Mouse (Mus musculus) B cell, adult 62 days (primary cell): ENCODE data around the gene Gm20489. TPM values are rescaled to one million over a fixed set of nuclear protein-coding genes. Genes with fewer than 3 reads are reported as not detected.

Experiments used
- total RNA-seq: library from RNA; stranded (reverse); gene quantifications from 4 replicates; pipeline ENCODE4 v1.2.4, GENCODE M21; 2023

The Gm20489 gene
- total RNA-seq, result not detected in 4 replicates

DNA sequence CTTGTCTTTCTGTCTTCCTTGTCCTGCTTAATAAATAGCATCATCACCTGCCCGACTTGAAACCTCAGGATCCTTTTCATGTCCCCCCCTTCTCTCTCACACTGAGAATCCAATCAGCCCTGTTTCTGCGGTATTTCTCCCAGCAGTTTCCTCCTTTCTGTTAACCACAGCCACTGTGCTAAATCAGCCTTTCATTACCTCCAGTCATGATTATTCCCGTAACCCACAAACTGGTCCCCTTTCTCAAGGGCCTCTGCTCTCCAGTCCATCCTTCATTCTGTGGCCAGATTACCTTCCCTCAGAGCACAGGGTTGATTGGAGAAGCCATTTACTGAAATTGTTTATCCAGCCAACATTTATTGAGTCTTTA is at the start of gene Gm20489:
Gene Gm20489 (minus strand): TSS at position 269 of the 370 bp plus-strand sequence.

DNA sequence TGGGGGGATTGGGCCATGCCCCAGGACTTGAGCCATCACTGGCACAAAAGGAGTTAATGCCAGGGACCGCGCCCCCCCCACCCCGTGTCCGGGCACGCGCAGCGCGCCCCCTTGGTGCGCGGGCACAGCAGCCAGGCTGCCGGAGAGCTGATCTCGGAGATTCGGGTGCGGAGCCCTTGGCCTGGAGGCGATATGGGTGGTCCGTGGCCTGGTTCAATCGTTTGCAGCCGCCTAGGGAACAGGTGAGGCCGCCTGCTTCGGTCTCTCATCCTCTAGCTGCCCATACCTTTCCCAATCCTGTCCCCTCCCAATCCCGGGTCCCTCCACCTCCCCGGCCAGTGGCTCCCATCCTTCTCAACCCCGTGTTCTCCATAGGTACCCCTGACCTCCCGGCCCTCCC is 30.2 kb upstream of the Gm20489 start, which contains the start of gene Nlgn3:
Gene Nlgn3 (plus strand): TSS at position 114 of the 400 bp plus-strand sequence.

DNA sequence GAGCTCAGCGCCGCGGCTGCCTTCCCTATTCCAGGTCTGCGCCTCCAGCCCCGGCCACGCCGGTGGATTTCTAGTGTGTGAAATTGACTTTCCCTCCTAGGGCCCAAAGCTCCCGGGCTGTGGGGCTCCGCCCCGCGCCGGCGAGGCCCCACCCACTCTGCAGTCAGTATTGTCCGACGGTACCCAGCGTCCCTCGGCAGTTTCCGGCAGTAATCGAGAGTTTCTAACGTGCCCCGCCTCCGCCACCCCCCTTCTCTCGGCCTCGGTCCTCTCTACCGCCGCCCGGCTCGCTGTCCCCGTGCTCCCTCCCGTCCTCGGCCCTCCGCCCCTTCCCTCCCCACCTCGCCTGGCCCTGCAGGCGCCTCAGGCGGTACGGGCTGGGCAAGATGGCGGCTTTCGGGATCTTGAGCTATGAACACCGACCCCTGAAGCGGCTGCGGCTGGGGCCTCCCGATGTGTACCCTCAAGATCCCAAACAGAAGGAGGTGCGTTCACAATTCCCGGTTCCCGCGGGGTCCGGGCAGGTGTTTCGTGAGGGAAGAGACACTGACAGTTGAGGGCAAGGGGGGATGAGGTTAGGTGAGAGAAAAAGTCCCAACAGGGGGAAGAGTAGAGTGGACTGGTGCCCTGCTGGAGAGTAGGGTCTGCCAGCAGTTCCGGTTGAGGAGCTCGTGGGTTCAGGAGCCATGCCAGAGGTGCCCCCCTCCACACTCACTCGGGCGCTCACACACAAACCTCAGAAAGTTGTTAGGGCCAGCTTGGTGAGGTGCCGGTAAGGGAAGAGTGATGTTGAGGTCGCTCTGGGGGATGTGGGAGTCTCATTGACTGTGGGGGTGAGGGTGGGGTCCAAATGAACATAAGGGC is 5.3 kb upstream of the Gm20489 start, which contains the start of gene Med12:
Gene Med12 (plus strand): TSS at position 156 of the 864 bp plus-strand sequence.

DNA sequence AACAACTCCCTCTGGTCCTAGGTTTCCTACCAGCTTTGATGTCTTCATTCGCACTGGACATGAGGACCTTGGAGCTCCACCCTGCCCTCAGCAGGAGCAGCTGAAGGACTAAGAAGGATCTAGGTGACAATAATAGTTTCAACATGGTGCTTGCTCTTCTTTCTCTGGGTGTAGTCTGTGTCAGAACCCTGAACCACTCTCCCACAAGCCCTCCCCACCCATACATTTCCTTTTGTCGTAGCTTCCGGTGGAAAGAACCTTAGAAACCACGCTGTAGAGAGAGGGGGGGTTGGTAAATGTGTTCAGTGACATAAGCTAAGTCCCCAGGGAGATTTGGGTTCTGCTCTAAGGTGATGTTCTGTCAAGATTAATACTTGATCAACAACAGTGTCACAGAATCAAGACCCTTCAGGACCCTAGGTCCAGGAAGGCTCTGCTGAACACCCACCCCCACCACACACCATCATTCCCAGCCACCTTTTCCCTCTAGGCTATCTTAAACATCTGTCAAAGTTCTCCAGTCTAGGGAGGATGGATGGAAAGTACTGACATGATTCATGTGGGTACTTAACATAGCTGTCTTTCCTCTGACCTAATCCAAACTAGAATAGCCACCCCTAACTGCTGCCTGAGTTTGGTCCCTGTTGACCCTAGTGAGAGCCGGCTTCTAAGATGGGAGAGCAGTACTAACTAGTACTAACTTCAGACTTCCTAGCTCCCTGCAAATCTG is 633 bp downstream of the Gm20489 start, which contains the start of gene Il2rg:
Gene Il2rg (minus strand): TSS at position 231 of the 730 bp plus-strand sequence.

DNA sequence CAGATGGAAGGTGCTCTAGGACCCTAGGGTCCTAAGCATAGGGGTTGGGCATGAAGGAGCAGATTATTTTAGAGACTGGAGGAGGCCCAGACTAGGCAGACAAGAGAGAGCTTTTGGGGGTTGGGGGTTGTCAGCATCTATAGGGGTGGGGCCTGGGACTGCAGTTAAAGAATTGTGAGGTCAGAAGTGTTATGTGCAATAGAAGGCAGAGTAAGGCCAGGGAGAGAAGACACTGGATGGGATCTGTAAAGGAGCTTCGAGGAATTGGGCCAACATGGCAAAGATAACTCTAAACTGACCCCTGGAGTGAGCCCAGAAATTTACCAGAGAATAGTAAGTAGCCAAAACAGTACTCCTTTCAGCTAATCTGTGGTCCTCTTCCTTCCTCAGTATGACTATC is 4.9 kb downstream of the Gm20489 start, which contains the start of gene Gm614:
Gene Gm614 (minus strand): TSS at position 101 of the 400 bp plus-strand sequence.

DNA sequence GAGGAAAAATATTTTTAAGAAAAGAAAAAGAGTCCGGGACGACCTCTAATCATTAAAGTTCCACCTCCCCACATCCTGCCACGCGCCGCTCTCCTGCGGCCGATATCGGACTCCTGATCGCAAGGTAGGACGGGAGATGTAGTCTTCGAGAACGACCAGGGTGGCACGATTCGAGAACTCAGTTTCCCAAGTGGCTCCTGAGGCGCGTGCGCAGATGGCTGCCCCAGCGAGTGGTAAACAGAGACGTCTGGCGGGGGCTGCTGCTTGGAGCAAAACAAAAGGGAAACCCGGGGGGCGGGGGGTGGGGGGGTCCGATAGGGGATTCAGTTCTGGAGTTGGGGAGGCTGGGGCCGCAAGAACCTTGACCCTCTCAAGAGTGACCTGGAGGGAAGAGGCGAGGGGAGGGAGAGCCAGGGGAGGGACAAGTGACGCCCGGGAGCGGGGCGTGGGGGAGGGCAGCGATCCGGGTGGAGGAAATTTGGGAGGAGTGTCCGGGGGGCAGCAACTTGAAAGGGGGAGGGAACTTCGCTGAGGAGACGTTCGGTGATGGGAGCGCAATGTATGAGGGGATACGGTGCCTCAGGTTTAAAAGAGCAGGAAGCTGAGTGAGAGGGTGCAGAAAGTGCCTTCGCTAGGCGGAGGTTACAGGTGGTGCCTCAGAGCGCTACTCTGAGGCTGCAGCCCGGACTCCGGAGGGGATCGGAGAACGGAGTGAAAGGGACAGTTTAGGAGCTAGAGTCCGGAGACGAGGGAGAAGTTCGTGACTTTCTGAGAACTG is 14.7 kb downstream of the Gm20489 start, which contains the start of gene Foxo4:
Gene Foxo4 (plus strand): TSS at position 577 of the 778 bp plus-strand sequence.

DNA sequence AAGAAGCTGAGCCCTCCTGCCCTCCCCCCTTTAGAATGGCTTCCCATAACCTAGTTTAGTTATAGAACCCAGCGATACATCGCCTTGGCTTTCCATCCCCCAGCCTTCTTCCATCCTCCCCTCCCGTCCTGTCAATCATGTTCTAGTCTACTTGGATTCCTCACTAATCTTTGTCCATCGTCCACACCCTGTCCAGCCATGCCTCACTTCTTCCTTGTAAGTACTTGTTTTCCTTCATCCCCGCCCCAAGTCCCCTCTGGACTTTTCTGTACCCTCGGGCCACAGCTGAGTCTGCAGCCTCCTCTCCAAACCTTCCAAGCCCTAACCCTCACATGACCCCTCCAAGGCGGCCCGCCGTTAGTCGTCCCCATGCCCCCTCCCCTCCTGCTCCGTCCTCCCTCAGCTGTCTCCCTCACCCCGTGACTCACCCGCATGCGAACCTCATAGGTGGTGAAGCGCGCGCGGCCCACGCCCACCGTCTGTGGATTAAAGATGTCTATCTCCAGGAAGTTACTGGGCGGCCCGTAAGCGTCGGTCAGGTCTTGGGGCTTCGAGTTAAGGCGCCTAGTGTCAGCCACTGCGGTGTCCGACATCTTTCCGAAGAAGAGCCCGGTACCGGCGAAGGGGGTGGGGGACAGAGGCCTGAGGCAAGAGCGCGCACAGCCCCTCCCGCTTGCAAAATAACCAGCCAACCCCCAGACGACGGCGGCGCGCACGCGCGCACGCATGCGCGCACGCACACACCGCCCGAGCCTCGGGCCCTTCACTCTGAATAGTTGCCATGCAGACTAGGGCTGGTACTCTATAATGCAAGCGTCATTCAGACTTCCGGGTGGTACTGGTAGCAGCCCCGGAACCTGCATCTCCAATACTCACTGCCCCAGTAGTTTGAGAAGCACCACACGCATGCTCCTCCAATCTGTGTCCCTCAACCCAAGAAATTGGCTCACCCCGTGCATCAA is 46.7 kb downstream of the Gm20489 start, which contains the start of gene Snx12:
Gene Snx12 (minus strand): TSS at position 730 of the 962 bp plus-strand sequence.

Other genes with a start within 250 kb of the Gm20489 start
- 0.18 TPM in 1 of 4 replicates, not detected in the others for gene Tex11, start 209.4 kb downstream of the Gm20489 start, total RNA-seq
- 0.43 to 0.86 TPM (median 0.80 TPM) in 3 of 4 replicates, not detected in the other for gene Slc7a3, start 183.0 kb downstream of the Gm20489 start, total RNA-seq
- 36.5 to 51.4 TPM (median 45.7 TPM) in 4 replicates for gene Snx12, start 46.5 kb downstream of the Gm20489 start, total RNA-seq
- gene Foxo4, start 14.5 kb downstream of the Gm20489 start, total RNA-seq, result 30.8 to 35.3 TPM (median 33.3 TPM) in 4 replicates
- gene Gm614, start 5.0 kb downstream of the Gm20489 start, total RNA-seq, result 60.8 to 73.3 TPM (median 71.7 TPM) in 4 replicates
- gene Il2rg, start 768 bp downstream of the Gm20489 start, total RNA-seq, result 556 to 625 TPM (median 571 TPM) in 4 replicates
- 165 to 200 TPM (median 175 TPM) in 4 replicates for gene Med12, start 5.0 kb upstream of the Gm20489 start, total RNA-seq
- 0.48 to 1.6 TPM (median 0.58 TPM) in 3 of 4 replicates, not detected in the other for gene Nlgn3, start 30.1 kb upstream of the Gm20489 start, total RNA-seq
- not detected in 4 replicates for gene Gjb1, start 107.4 kb upstream of the Gm20489 start, total RNA-seq
- gene Zmym3, start 151.8 kb upstream of the Gm20489 start, total RNA-seq, result 35.5 to 39.5 TPM (median 38.5 TPM) in 4 replicates
- gene Nono, start 160.3 kb upstream of the Gm20489 start, total RNA-seq, result 210 to 256 TPM (median 212 TPM) in 4 replicates
- 0.60 to 2.4 TPM (median 1.6 TPM) in 4 replicates for gene Itgb1bp2, start 180.1 kb upstream of the Gm20489 start, total RNA-seq